Mouse (Mus musculus) forebrain, embryonic 11.5 days (tissue): ENCODE measurements around the gene Ost4. TPM values are rescaled to one million over a fixed set of nuclear protein-coding genes. Genes with fewer than 3 reads are reported as not detected.

ENCODE experiments used
- ATAC-seq: fragments of 200-750 bp; cut with Nextera tagmentation; replicated peaks from 2 replicates; pipeline ENCODE4 v1.8.0; 2017; ENCODE audit warnings: moderate TSS enrichment; ENCODE audit not compliant: low FRiP score
- DNase-seq: peaks from one replicate; pipeline ENCODE4 v3.0.0-alpha.2; 2017; ENCODE audit warnings: low spot score
- H3K27ac ChIP-seq: fragments of 300-500 bp; sonication (generic); 2 replicates; pipeline ENCODE4 v1.5.1; 2014; ENCODE audit warnings: low read depth, low read length
- H3K27me3 ChIP-seq: fragments of 300-500 bp; sonication (generic); 2 replicates; pipeline ENCODE4 v1.6.1; 2014; ENCODE audit warnings: mild to moderate bottlenecking, low read length, mixed read lengths; ENCODE audit not compliant: control insufficient read depth, insufficient read depth
- H3K36me3 ChIP-seq: fragments of 300-500 bp; sonication (generic); 2 replicates; pipeline ENCODE4 v1.6.1; 2014; ENCODE audit warnings: mild to moderate bottlenecking, low read length, moderate library complexity, mixed read lengths; ENCODE audit not compliant: control insufficient read depth, insufficient read depth
- H3K4me1 ChIP-seq: fragments of 300-500 bp; sonication (generic); replicated peaks from 2 replicates; pipeline ENCODE4 v1.6.1; 2014; ENCODE audit warnings: low read length, mixed read lengths; ENCODE audit not compliant: control insufficient read depth, insufficient read depth
- H3K4me2 ChIP-seq: fragments of 300-500 bp; sonication (generic); 2 replicates; pipeline ENCODE4 v1.6.1; 2014; ENCODE audit warnings: low read depth, mild to moderate bottlenecking, low read length, moderate library complexity, mixed read lengths; ENCODE audit not compliant: severe bottlenecking
- H3K4me3 ChIP-seq: fragments of 300-500 bp; sonication (generic); 2 replicates; pipeline ENCODE4 v1.5.1; 2014; ENCODE audit warnings: low read depth, low read length
- H3K9ac ChIP-seq: fragments of 300-500 bp; sonication (generic); 2 replicates; pipeline ENCODE4 v1.6.1; 2014; ENCODE audit warnings: low read length
- H3K9me3 ChIP-seq: fragments of 300-500 bp; sonication (generic); 2 replicates; pipeline ENCODE4 v1.6.1; 2016; ENCODE audit warnings: low read length, mixed read lengths; ENCODE audit not compliant: control insufficient read depth
- WGBS: fragments of 180-500 bp; shearing (Covaris S2); extraction: QIAGEN DNeasy Blood & Tissue Kit; methylation state at CpG from one replicate; pipeline ENCODE4 v1.1.7; 2014; 5-methylcytosine and 5-hydroxymethylcytosine counted together
- polyA plus RNA-seq: library from polyadenylated mRNA; unstranded; fragments of >200 nt; fragmentation: Nextera tagmentation; extraction: Ambion mirVana; gene quantifications from 2 replicates; pipeline ENCODE4 v1.2.1, GENCODE M21; 2014

The Ost4 gene
- polyA plus RNA-seq, 1 experiment from 2014 or later: 339 TPM

DNA sequence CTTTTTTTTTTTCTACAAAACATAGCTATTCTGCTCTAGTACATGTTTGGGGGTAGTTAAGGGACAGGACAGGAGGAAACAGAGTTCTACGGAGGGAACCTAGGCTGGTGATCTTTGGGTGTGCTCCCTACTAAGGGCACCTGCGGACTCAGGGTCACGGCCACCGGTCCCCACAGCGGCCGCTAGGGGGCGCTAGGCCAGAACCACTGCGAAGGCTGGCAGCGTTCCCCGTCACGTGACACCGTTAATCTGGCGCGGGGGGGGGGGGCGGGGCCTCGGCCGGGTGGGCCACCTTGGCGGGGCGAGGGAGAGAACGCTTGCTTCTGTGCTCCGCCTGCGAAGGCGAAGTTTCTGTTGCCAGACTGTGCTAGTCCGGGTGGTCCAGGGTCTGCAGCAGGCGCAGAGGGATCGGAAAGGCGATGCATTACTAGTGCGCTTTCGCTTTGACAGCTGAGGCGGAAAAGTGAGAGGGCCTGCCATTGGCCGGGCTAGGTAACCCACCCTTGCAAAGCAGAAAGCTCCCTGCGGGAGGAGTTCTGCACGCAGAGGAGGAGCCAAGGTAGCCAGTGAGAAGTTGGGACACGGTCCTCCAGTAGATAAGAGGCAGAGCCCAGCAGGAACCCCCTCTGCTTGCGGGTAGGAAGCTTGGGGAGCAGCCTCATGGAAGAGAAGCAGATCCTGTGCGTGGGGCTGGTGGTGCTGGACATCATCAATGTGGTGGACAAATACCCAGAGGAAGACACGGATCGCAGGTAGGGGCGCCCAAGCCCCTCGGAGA is 13.9 kb upstream of the Ost4 start, which contains the start of gene Khk:
Gene Khk (plus strand): TSS at position 176 of the 778 bp plus-strand sequence.
- no peaks in the 10 kb centered on the region for H3K27me3 ChIP-seq
- peaks cover 10% of the 10 kb centered on the region for H3K4me1 ChIP-seq
- peak within 1 kb of the TSS; percentile 45 for H3K4me3 ChIP-seq
- DNase-seq: peak; percentile 98
- H3K4me2 ChIP-seq: peak within 1 kb of the TSS; percentile 77
- H3K27ac ChIP-seq: peak within 1 kb of the TSS; percentile 71; the same call in 1 of the 2 replicates
- peak within 1 kb of the TSS; percentile 65 for H3K9ac ChIP-seq
- 1% methylated on average over 37 of the region's 40 CpGs for WGBS
- H3K9me3 ChIP-seq: no peaks in the 10 kb centered on the region
- no peaks in the 10 kb centered on the region for H3K36me3 ChIP-seq
- ATAC-seq: peak; percentile 78

DNA sequence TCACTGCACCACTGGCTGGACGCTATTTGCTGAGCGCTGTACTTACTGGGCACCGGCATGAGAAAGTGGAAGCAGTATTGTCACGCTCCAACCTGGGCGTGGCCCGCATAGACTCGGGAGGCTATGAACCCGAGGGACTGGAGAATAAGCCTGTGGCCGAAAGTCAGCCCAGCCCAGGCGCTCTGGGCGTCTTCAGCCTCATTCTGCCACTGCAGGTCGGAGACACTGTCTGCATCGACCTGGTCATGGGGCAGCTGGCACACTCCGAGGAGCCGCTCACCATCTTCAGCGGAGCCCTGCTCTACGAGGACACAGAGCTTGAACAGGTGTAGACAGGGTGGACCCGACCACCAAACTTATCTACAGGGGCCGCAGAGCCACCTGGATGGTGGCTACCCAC is 13.0 kb upstream of the Ost4 start:
- ATAC-seq (peak; percentile 11), DNase-seq (peak; percentile 55)
- H3K27ac ChIP-seq: no peak overlapping the region
- H3K4me3 ChIP-seq: no peak overlapping the region
- H3K4me1 ChIP-seq: peaks cover 13% of the 10 kb centered on the region
- no peaks in the 10 kb centered on the region for H3K36me3 ChIP-seq
- 0 out of 2 replicates have a peak overlapping the region, but pooled peaks have one; percentile 77 for H3K4me2 ChIP-seq
- H3K9ac ChIP-seq: no peak overlapping the region; the same call in 1 of the 2 replicates
- H3K9me3 ChIP-seq: no peaks in the 10 kb centered on the region
- no peaks in the 10 kb centered on the region for H3K27me3 ChIP-seq
- 66% methylated on average over 19 of the region's 19 CpGs for WGBS

GRCm38 (mm10) chr5:30919831-30920614 is 12.4 kb upstream of the Ost4 start:
- Histone ChIP-seq H3K27ac (no peak overlapping the region), H3K9ac (peak overlapping the region; percentile 24; the same call in 1 of the 2 replicates)
- no peak for ATAC-seq

DNA sequence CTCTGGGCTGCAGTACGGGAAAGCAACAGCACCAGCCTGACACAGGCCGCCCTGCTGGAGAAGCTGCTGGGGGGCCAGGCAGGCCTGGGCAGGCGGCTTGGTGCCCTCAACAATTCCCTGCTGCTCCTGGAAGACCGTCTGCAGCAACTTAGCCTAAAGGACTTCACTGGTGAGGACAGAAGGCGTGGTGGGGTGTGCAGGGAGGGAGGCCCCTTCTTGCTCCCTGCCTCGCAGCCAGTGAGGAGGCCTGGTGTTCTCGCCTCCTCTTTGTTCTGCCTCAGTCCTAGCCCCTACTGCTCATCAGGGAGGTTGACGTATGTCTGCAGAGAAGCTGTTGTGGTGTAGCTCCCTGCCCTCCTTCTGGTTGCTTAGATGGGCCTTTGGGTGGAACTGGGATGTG is 11.1 kb upstream of the Ost4 start:
- Histone ChIP-seq H3K4me1 (peaks cover 17% of the 10 kb centered on the region), H3K4me2 (no peak overlapping the region), H3K9me3 (no peaks in the 10 kb centered on the region), H3K27ac (no peak overlapping the region), H3K4me3 (no peak overlapping the region), H3K27me3 (no peaks in the 10 kb centered on the region), H3K36me3 (no peaks in the 10 kb centered on the region), H3K9ac (no peak overlapping the region)
- DNase-seq: no peak
- ATAC-seq: no peak
- WGBS: 80% methylated on average over 8 of the region's 8 CpGs

More at GRCm38 (mm10) chr5:30919831-30920614, 12.4 kb upstream of the Ost4 start:
- no peak for DNase-seq
- WGBS: 67% methylated on average over 11 of the region's 11 CpGs
- Histone ChIP-seq H3K27me3 (no peaks in the 10 kb centered on the region), H3K4me3 (no peak overlapping the region), H3K9me3 (no peaks in the 10 kb centered on the region), H3K4me2 (no peak overlapping the region), H3K4me1 (peaks cover 14% of the 10 kb centered on the region), H3K36me3 (no peaks in the 10 kb centered on the region)

DNA sequence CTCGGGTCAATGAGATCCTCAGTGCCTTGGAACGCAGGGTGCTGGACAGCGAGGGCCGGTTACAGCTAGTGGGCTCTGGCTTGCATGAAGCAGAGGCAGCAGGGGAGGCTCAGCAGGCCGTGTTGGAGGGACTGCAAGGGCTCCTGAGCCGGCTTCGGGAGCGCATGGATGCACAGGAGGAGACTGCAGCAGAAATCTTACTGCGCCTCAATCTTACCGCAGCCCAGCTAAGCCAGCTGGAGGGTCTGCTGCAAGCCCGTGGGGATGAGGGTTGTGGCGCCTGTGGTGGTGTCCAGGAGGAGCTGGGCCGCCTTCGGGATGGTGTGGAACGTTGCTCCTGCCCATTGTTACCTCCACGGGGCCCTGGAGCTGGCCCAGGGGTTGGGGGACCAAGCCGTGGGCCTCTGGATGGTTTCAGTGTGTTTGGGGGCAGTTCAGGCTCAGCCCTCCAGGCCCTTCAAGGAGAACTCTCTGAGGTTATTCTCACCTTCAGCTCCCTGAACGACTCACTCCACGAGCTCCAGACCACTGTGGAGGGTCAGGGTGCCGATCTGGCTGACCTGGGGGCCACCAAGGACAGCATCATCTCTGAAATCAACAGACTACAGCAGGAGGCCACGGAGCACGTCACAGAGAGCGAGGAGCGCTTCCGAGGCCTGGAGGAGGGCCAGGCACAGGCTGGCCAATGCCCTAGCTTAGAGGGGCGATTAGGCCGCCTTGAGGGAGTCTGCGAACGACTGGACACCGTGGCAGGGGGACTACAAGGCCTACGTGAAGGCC is 10.5 kb upstream of the Ost4 start:
- peaks cover 19% of the 10 kb centered on the region for H3K4me1 ChIP-seq
- no peak overlapping the region for H3K9ac ChIP-seq
- no peaks in the 10 kb centered on the region for H3K9me3 ChIP-seq
- no peak overlapping the region for H3K4me3 ChIP-seq
- ATAC-seq (no peak), DNase-seq (no peak)
- WGBS: 83% methylated on average over 31 of the region's 31 CpGs
- no peaks in the 10 kb centered on the region for H3K27me3 ChIP-seq
- no peak overlapping the region for H3K4me2 ChIP-seq
- H3K36me3 ChIP-seq: no peaks in the 10 kb centered on the region
- H3K27ac ChIP-seq: no peak overlapping the region

DNA sequence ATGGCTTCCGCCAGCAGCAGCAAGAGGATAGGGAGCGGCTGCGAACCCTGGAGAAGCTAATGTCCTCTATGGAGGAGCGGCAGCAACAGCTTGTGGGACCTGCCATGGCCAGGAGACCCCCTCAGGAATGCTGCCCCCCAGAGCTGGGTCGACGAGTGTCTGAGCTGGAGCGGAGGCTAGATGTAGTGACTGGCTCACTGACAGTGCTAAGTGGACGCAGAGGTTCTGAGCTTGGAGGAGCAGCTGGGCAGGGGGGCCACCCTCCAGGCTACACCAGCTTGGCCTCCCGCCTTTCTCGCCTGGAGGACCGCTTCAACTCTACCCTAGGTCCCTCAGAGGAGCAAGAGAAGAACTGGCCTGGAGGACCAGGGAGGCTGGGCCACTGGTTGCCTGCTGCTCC is 9.8 kb upstream of the Ost4 start:
- Histone ChIP-seq H3K4me1 (peaks cover 19% of the 10 kb centered on the region), H3K27ac (no peak overlapping the region), H3K4me3 (no peak overlapping the region), H3K4me2 (no peak overlapping the region), H3K36me3 (no peaks in the 10 kb centered on the region), H3K9ac (no peak overlapping the region), H3K27me3 (no peaks in the 10 kb centered on the region), H3K9me3 (no peaks in the 10 kb centered on the region)
- DNase-seq: no peak
- no peak for ATAC-seq
- WGBS: 94% methylated on average over 11 of the region's 11 CpGs

GRCm38 (mm10) chr5:30916841-30917240 is 9.3 kb upstream of the Ost4 start:
- Histone ChIP-seq H3K4me1 (peaks cover 17% of the 10 kb centered on the region), H3K27ac (no peak overlapping the region), H3K9me3 (no peaks in the 10 kb centered on the region), H3K27me3 (no peaks in the 10 kb centered on the region), H3K4me2 (no peak overlapping the region), H3K4me3 (no peak overlapping the region), H3K36me3 (no peaks in the 10 kb centered on the region), H3K9ac (no peak overlapping the region)
- DNase-seq (no peak), ATAC-seq (no peak)
- 90% methylated on average over 9 of the region's 9 CpGs for WGBS

DNA sequence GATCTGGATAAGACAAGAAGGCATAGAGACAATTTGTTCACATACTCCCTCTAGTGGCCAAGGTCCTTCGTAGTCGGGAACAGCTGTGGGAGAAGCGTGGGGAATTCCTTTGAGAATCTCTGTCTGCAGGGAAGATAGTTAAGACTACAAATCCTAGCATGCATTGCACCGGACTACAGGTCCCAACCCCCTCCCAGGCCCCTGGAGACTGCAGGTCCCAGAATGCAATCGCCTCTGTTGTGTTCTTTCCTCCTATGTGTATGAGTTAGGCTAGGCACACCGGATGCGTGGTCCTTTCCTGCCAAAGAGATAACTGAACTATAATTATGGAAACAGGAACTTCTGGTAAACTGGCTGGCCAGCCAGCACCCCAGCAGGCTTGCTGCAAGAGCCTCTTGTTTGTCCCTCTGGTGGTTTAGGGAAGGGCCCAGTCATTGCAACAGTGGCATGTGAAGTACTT is 8.4 kb upstream of the Ost4 start:
- no peak overlapping the region; the same call in 1 of the 2 replicates for H3K4me3 ChIP-seq
- WGBS: 7% methylated on average over 7 of the region's 7 CpGs

More for the DNA sequence above, 8.4 kb upstream of the Ost4 start:
- H3K9me3 ChIP-seq: no peaks in the 10 kb centered on the region
- ATAC-seq (peak; percentile 85), DNase-seq (peak; percentile 88)
- H3K36me3 ChIP-seq: no peaks in the 10 kb centered on the region
- no peak overlapping the region for H3K9ac ChIP-seq
- H3K4me2 ChIP-seq: peak overlapping the region; percentile 34; the same call in 1 of the 2 replicates
- no peak overlapping the region for H3K27ac ChIP-seq
- H3K4me1 ChIP-seq: peaks cover 16% of the 10 kb centered on the region; the same call in 1 of the 2 replicates
- no peaks in the 10 kb centered on the region for H3K27me3 ChIP-seq
